Mouse (Mus musculus) MEL (cell line): Measurements from ENCODE around the gene Pde4dip. TPM values are rescaled to one million over a fixed set of nuclear protein-coding genes. Genes with fewer than 3 reads are reported as not detected.
A peak's percentile ranks its signal among the peaks of the same experiment; 100 is the strongest.

ENCODE experiments used
- DNase-seq: peaks from one replicate; pipeline ENCODE4 v3.0.0; 2011; ENCODE audit warnings: low read depth, low spot score
- H3K27ac ChIP-seq: 2 replicates; pipeline ENCODE4 v1.5.1; 2012; ENCODE audit warnings: low read depth, mild to moderate bottlenecking, control low read depth, low read length, moderate library complexity; ENCODE audit not compliant: control insufficient read depth
- H3K27me3 ChIP-seq, 2 experiments: fragments of 150-350 bp in 1 of 2; sonication (generic) in 1 of 2; 2 replicates each; pipeline ENCODE4 v1.6.1; 2012; ENCODE audit warnings: low read length in 2 of 2, mild to moderate bottlenecking in 2 of 2, improper control_type of control experiment in 1 of 2, moderate library complexity in 1 of 2; ENCODE audit not compliant: insufficient read depth in 2 of 2, control insufficient read depth in 1 of 2
- H3K36me3 ChIP-seq, 2 experiments: 2 replicates each; pipeline ENCODE4 v1.6.1; 2012 to 2014; ENCODE audit warnings: low read length in 2 of 2, improper control_type of control experiment in 1 of 2, inconsistent platforms in 1 of 2, mild to moderate bottlenecking in 1 of 2; ENCODE audit not compliant: insufficient read depth in 2 of 2, control insufficient read depth in 1 of 2
- H3K4me1 ChIP-seq, 2 experiments: fragments of 150-350 bp in 1 of 2; sonication (generic) in 1 of 2; 2 replicates each; pipeline ENCODE4 v1.6.1; 2012; ENCODE audit warnings: low read length in 2 of 2, improper control_type of control experiment in 1 of 2, mild to moderate bottlenecking in 1 of 2; ENCODE audit not compliant: insufficient read depth in 2 of 2, control insufficient read depth in 1 of 2
- H3K4me3 ChIP-seq, 2 experiments: fragments of 150-350 bp in 1 of 2; sonication (generic) in 1 of 2; 2 replicates each; pipeline ENCODE4 v1.5.1; 2012; ENCODE audit warnings: low read depth in 2 of 2, low read length in 2 of 2, mild to moderate bottlenecking in 2 of 2, moderate library complexity in 2 of 2, control low read depth in 1 of 2, improper control_type of control experiment in 1 of 2; ENCODE audit not compliant: control insufficient read depth in 1 of 2, insufficient read depth in 1 of 2
- H3K79me2 ChIP-seq: 2 replicates; pipeline ENCODE4 v1.6.1; 2012; ENCODE audit warnings: mild to moderate bottlenecking, low read length, moderate library complexity; ENCODE audit not compliant: control insufficient read depth, poor library complexity, insufficient read depth
- H3K9ac ChIP-seq: 2 replicates; pipeline ENCODE4 v1.6.1; 2012; ENCODE audit warnings: low read depth, mild to moderate bottlenecking, control low read depth, low read length, moderate library complexity; ENCODE audit not compliant: control insufficient read depth, poor library complexity, severe bottlenecking
- H3K9me3 ChIP-seq: fragments of 150-350 bp; sonication (generic); replicated peaks from 2 replicates; pipeline ENCODE4 v1.6.1; 2012; ENCODE audit warnings: mild to moderate bottlenecking, low read length, improper control_type of control experiment, moderate library complexity; ENCODE audit not compliant: insufficient read depth
- CHD1 ChIP-seq: IDR thresholded peaks from 2 replicates; pipeline ENCODE4 v1.6.1; 2012; ENCODE audit warnings: low read depth, mild to moderate bottlenecking, inconsistent platforms, low read length, improper control_type of control experiment
- CHD2 ChIP-seq: IDR thresholded peaks from 2 replicates; pipeline ENCODE4 v1.6.1; 2011; ENCODE audit warnings: low read length, improper control_type of control experiment
- E2F4 ChIP-seq: IDR thresholded peaks from 2 replicates; pipeline ENCODE4 v1.6.1; 2011; ENCODE audit warnings: low read depth, low read length, improper control_type of control experiment, borderline replicate concordance
- ETS1 ChIP-seq: IDR thresholded peaks from 2 replicates; pipeline ENCODE4 v1.6.1; 2012; ENCODE audit warnings: low read depth, mild to moderate bottlenecking, inconsistent platforms, low read length, improper control_type of control experiment, moderate library complexity
- GATA1 ChIP-seq: IDR thresholded peaks from 2 replicates; pipeline ENCODE4 v1.6.1; 2011; ENCODE audit warnings: low read depth, low read length, improper control_type of control experiment
- JUND ChIP-seq: IDR thresholded peaks from 2 replicates; pipeline ENCODE4 v1.6.1; 2011; ENCODE audit warnings: low read depth, mild to moderate bottlenecking, improper control_type of control experiment, low read length
- KAT2A ChIP-seq: conservative IDR thresholded peaks from 2 replicates; pipeline ENCODE4 v1.6.1; 2012; ENCODE audit warnings: low read depth, low read length, improper control_type of control experiment, inconsistent platforms
- MAFK ChIP-seq: IDR thresholded peaks from 2 replicates; pipeline ENCODE4 v1.6.1; 2011; ENCODE audit warnings: low read depth, mild to moderate bottlenecking, low read length, improper control_type of control experiment, borderline replicate concordance
- MAX ChIP-seq: IDR thresholded peaks from 2 replicates; pipeline ENCODE4 v1.6.1; 2011; ENCODE audit warnings: low read length, improper control_type of control experiment
- MAZ ChIP-seq: IDR thresholded peaks from 2 replicates; pipeline ENCODE4 v1.6.1; 2012; ENCODE audit warnings: low read depth, mild to moderate bottlenecking, inconsistent platforms, low read length, improper control_type of control experiment
- MXI1 ChIP-seq: IDR thresholded peaks from 2 replicates; pipeline ENCODE4 v1.6.1; 2011; ENCODE audit warnings: mild to moderate bottlenecking, low read depth, low read length, improper control_type of control experiment
- MYB ChIP-seq: IDR thresholded peaks from 2 replicates; pipeline ENCODE4 v1.6.1; 2011; ENCODE audit warnings: mild to moderate bottlenecking, low read depth, low read length, improper control_type of control experiment
- POLR2AphosphoS2 ChIP-seq: IDR thresholded peaks from 2 replicates; pipeline ENCODE4 v1.6.1; 2011; ENCODE audit warnings: low read length, improper control_type of control experiment
- POLR2AphosphoS5 ChIP-seq: IDR thresholded peaks from 2 replicates; pipeline ENCODE4 v1.6.1; 2012; ENCODE audit warnings: low read depth, borderline replicate concordance, mild to moderate bottlenecking, inconsistent platforms, low read length, moderate library complexity, mixed read lengths
- TBP ChIP-seq: IDR thresholded peaks from 2 replicates; pipeline ENCODE4 v1.8.0; 2011; ENCODE audit warnings: low read depth, low read length, improper control_type of control experiment
- UBTF ChIP-seq: IDR thresholded peaks from 2 replicates; pipeline ENCODE4 v1.6.1; 2012; ENCODE audit warnings: low read depth, mild to moderate bottlenecking, inconsistent platforms, low read length, improper control_type of control experiment, moderate library complexity, borderline replicate concordance; ENCODE audit not compliant: insufficient read depth
- USF1 ChIP-seq: IDR thresholded peaks from 2 replicates; pipeline ENCODE4 v1.6.1; 2014; ENCODE audit warnings: low read depth, mild to moderate bottlenecking, inconsistent platforms, low read length, improper control_type of control experiment, moderate library complexity
- ZC3H11A ChIP-seq: IDR thresholded peaks from 2 replicates; pipeline ENCODE4 v1.6.1; 2012; ENCODE audit warnings: low read depth, mild to moderate bottlenecking, inconsistent platforms, low read length, improper control_type of control experiment
- ZKSCAN1 ChIP-seq: IDR thresholded peaks from 2 replicates; pipeline ENCODE4 v1.6.1; 2012; ENCODE audit warnings: low read depth, mild to moderate bottlenecking, inconsistent platforms, low read length, improper control_type of control experiment, moderate library complexity
- ZMIZ1 ChIP-seq: IDR thresholded peaks from 2 replicates; pipeline ENCODE4 v1.6.1; 2012; ENCODE audit warnings: low read depth, mild to moderate bottlenecking, inconsistent platforms, low read length, improper control_type of control experiment, moderate library complexity
- ZNF384 ChIP-seq: IDR thresholded peaks from 2 replicates; pipeline ENCODE4 v1.6.1; 2012; ENCODE audit warnings: low read depth, mild to moderate bottlenecking, inconsistent platforms, low read length, improper control_type of control experiment
- polyA plus RNA-seq, 2 experiments: library from polyadenylated mRNA; stranded (reverse) in 1 of 2; unstranded in 1 of 2; fragments of >175 nt in 1 of 2; fragments of >200 nt in 1 of 2; gene quantifications; 2 replicates each; pipeline versions ENCODE4 v1.2.1 to v1.2.4; 2012; ENCODE audit warnings: low replicate concordance in 2 of 2, low read depth in 1 of 2; ENCODE audit not compliant: insufficient read length in 2 of 2, insufficient read depth in 1 of 2, missing spikeins in 1 of 2
- total RNA-seq: library from RNA; depleted of rRNA; stranded (reverse); fragments of 300-350 nt; gene quantifications from 2 replicates; pipeline ENCODE4 v1.2.3, GENCODE M21; 2012

Gene Pde4dip
- total and polyA plus RNA-seq, 3 experiments, result 47.6 to 52.4 TPM; not detected in 1

DNA sequence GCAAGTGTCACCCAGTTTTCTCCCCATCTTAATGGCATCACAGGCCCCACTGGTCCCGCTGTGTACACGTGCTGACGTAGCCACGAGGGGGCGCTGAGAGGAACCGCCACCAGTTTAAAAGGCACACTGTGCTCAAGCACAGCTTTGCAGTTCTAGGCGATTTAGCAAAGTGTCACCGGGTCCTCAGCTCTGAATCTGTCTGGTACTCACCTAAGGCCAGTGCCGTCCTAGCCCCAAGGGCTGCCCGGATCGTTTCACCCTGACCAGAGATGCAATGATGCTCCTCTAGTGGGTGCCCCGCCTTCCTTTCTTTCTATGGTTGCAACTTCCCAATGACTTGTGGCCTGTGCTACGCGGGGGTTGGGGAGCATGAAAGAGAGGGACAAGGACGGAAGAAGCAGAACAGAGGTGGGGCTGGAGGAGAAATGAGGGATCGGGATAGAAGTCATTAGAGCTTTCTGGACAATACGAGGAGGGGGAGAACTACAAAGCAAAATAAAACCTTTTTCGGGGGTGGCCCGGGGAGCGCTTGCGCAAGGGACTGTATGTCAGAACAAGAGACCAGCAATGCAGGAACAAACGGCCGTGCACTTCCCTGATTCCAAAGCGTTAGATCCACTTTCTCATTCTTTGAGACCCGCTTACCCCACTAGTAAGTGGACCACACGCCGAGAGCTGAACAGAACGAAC, 207.7 kb downstream of the Pde4dip start (continued):
- 0 out of 2 replicates have a peak, but pooled peaks have one; percentile 29 for TF ChIP-seq ZNF384
- peak; percentile 97 for TF ChIP-seq MAZ
- peak; percentile 45 for TF ChIP-seq ETS1
- TF ChIP-seq MAFK, result no peak
- no peak for TF ChIP-seq JUND
- TF ChIP-seq MXI1, result peak; percentile 98
- no peak for TF ChIP-seq CHD2
- peak; percentile 44; the same call in 1 of the 2 replicates for TF ChIP-seq MYB
- 0 out of 2 replicates have a peak, but pooled peaks have one; percentile 61 for TF ChIP-seq ZMIZ1
- 0 out of 2 replicates have a peak, but pooled peaks have one; percentile 74 for TF ChIP-seq E2F4
- peak; percentile 98 for TF ChIP-seq ZKSCAN1
- no peak; the same call in 1 of the 2 replicates for TF ChIP-seq KAT2A
- TF ChIP-seq POLR2AphosphoS2, result no peak
- TF ChIP-seq GATA1, result no peak
- TF ChIP-seq MAX, result peak; percentile 99
- peak; percentile 58 for TF ChIP-seq ZC3H11A
- TF ChIP-seq CHD1, result peak; percentile 75; the same call in 1 of the 2 replicates
- TF ChIP-seq TBP, result peak; percentile 72; the same call in 1 of the 2 replicates
- TF ChIP-seq POLR2AphosphoS5, result no peak
- no peak for TF ChIP-seq UBTF
- TF ChIP-seq, all 39 proteins: peak for 25

DNA sequence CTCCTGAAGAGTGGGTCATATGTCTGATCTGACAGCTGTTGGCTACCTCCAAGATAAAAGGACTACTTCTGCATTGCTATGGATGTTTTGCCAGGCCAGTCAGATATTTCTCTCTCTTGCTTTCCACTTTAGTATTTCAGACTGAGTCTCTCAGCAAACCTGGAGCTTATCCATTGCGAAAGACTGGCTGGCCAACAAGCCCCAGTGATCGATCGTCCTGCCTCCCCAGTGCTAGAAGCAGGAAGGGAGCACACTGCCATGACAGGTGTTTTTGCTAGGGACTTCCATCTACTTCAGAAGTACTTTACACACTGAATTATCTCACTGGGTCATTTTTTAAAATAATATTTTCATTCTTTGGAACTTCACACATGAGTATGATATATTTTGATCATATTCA, 210.1 kb downstream of the Pde4dip start:
- Histone ChIP-seq H3K9ac (no peak overlapping the region), H3K4me1 (peaks cover 0 to 2% of the 10 kb centered on the region in 2 experiments; a peak in 1 of 4 replicates), H3K79me2 (no peaks in the 10 kb centered on the region; the same call in 1 of the 2 replicates), H3K4me3 (no peak overlapping the region), H3K9me3 (no peaks in the 10 kb centered on the region), H3K36me3 (peaks cover 0 to 5% of the 10 kb centered on the region in 2 experiments; a peak in 2 of 4 replicates), H3K27me3 (no peaks in the 10 kb centered on the region), H3K27ac (no peak overlapping the region)
- TF ChIP-seq ZNF384 (no peak), USF1 (no peak)
- no peak for DNase-seq
